Mouse (Mus musculus): ENCODE results near the gene Pex5l.

The Pex5l gene

GRCm38 (mm10) chr3:33142901-33143461 is at the start of gene Pex5l:
Gene Pex5l (minus strand): TSS chr3:33143247.
- no peak for DNase-seq (ENCODE audit: low spot score in 2 of 2)

GRCm38 (mm10) chr3:33165186-33165585 is 22.1 kb upstream of the Pex5l start:
- no peak for DNase-seq (ENCODE audit: low spot score in 2 of 2)

- no peak for DNase-seq (ENCODE audit: low spot score in 2 of 2)
Observed at GRCm38 (mm10) chr3:33163821-33164220, 20.8 kb upstream of the Pex5l start.

GRCm38 (mm10) chr3:33143592-33143991 is 545 bp upstream of the Pex5l start:
- DNase-seq (ENCODE audit: low spot score in 2 of 2) = no peak

GRCm38 (mm10) chr3:33142398-33142797 is 649 bp downstream of the Pex5l start:
- no peak for DNase-seq (ENCODE audit: low spot score in 2 of 2)

GRCm38 (mm10) chr3:33129944-33130343 is 13.1 kb downstream of the Pex5l start:
- DNase-seq (ENCODE audit: low spot score in 2 of 2) = no peak

- DNase-seq (ENCODE audit: low spot score in 2 of 2) = no peak
Observed at GRCm38 (mm10) chr3:33124796-33125195, 18.3 kb downstream of the Pex5l start.

- DNase-seq (ENCODE audit: low spot score in 2 of 2) = no peak
Observed at GRCm38 (mm10) chr3:33105785-33106184, 37.3 kb downstream of the Pex5l start.

- DNase-seq (ENCODE audit: low spot score in 2 of 2) = no peak
Observed at GRCm38 (mm10) chr3:33103501-33103900, 39.5 kb downstream of the Pex5l start.

- no peak for DNase-seq (ENCODE audit: low spot score in 2 of 2)
Observed at GRCm38 (mm10) chr3:33098550-33099295, 44.3 kb downstream of the Pex5l start.

- DNase-seq (ENCODE audit: low spot score in 2 of 2) = no peak
Observed at GRCm38 (mm10) chr3:33093646-33094045, 49.4 kb downstream of the Pex5l start.

- DNase-seq (ENCODE audit: low spot score in 2 of 2) = no peak
Observed at GRCm38 (mm10) chr3:33090001-33090400, 53.0 kb downstream of the Pex5l start.

- DNase-seq (ENCODE audit: low spot score in 2 of 2) = no peak
Observed at GRCm38 (mm10) chr3:33089470-33089869, 53.6 kb downstream of the Pex5l start.

- DNase-seq (ENCODE audit: low spot score in 2 of 2) = no peak
Observed at GRCm38 (mm10) chr3:33088276-33088675, 54.8 kb downstream of the Pex5l start.

- DNase-seq (ENCODE audit: low spot score in 2 of 2) = no peak
Observed at GRCm38 (mm10) chr3:33082806-33083338, 60.2 kb downstream of the Pex5l start.

- DNase-seq (ENCODE audit: low spot score in 2 of 2) = no peak
Observed at GRCm38 (mm10) chr3:33081793-33082192, 61.3 kb downstream of the Pex5l start.

GRCm38 (mm10) chr3:33079658-33080057 is 63.4 kb downstream of the Pex5l start:
- no peak for DNase-seq (ENCODE audit: low spot score in 2 of 2)

- DNase-seq (ENCODE audit: low spot score in 2 of 2) = no peak
Observed at GRCm38 (mm10) chr3:33079171-33079570, 63.9 kb downstream of the Pex5l start.

GRCm38 (mm10) chr3:33075696-33076095 is 67.4 kb downstream of the Pex5l start:
- no peak for DNase-seq (ENCODE audit: low spot score in 2 of 2)

- DNase-seq (ENCODE audit: low spot score in 2 of 2) = no peak
Observed at GRCm38 (mm10) chr3:33074266-33074981, 68.6 kb downstream of the Pex5l start.

- DNase-seq (ENCODE audit: low spot score in 2 of 2) = no peak
Observed at GRCm38 (mm10) chr3:33073905-33074265, 69.2 kb downstream of the Pex5l start.

- no peak for DNase-seq (ENCODE audit: low spot score in 2 of 2)
Observed at GRCm38 (mm10) chr3:33070771-33071170, 72.3 kb downstream of the Pex5l start.

- no peak for DNase-seq (ENCODE audit: low spot score in 2 of 2)
Observed at GRCm38 (mm10) chr3:33068146-33068545, 74.9 kb downstream of the Pex5l start.

Measured in spleen, postnatal 14 days (tissue).